ENCODE assay signal across 15 mouse cellular contexts in the genomic region with DNA sequence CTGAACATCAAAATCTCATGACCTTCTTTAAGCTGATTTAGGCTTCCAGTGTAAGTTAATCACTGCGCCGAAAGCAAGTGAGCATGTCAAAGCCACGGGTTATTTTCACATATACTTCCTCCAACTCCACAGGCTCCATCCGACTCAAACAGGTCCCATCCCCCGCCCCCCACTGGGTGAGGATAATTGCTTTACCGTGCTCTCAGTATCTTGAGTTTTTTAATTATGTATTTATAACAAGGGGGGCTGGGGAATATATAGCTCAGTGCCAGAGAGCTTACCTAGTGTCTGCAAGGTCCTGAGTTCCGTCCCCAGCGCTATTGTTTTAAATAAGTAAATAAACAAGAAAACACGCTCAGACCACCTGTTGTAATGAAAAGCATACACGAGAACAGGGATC. TPM values are rescaled to one million over a fixed set of nuclear protein-coding genes. Genes with fewer than 3 reads are reported as not detected.
A peak's percentile ranks its signal among the peaks of the same experiment; 100 is the strongest.
DNase-seq lines count a peak whose midpoint lies in the region; ATAC-seq lines count a peak whose summit lies in the region.
"Had no signal": no experiment of that assay in that cellular context is flagged by ENCODE, and none has a peak within 500 bp of the region (broad histone marks: within the 10 kb centered on the region; RNA-seq: fewer than 3 reads in every experiment).

No protein-coding gene starts in this region.

- no peaks in the 10 kb centered on the region for H3K9me3 ChIP-seq in neural tube, embryonic 12.5 days
- no peaks in the 10 kb centered on the region for H3K9me3 ChIP-seq in hindbrain, embryonic 14.5 days (ENCODE audit: control insufficient read depth, low read length)
- no peaks in the 10 kb centered on the region for H3K9me3 ChIP-seq in midbrain, embryonic 13.5 days
- H3K9me3 ChIP-seq: heart, embryonic 13.5 days; liver, embryonic 13.5 days had no signal

- 41% methylated on average over 10 of the region's 10 CpGs for WGBS in neural tube, embryonic 12.5 days
- 42% methylated on average over 10 of the region's 10 CpGs for WGBS in hindbrain, embryonic 14.5 days
- WGBS in midbrain, embryonic 13.5 days = 38% methylated on average over 10 of the region's 10 CpGs

- no peak for DNase-seq in neural tube, embryonic 10.5 days (ENCODE audit: extremely low spot score, low spot score)
- DNase-seq in hindbrain, embryonic 14.5 days (ENCODE audit: low spot score) = no peak
- DNase-seq in adrenal gland, adult 18-20 months (ENCODE audit: low spot score in 2 of 2) = no peak
- no peak for DNase-seq in heart, postnatal 14 days
- DNase-seq in Muller cell, postnatal 12 days (ENCODE audit: inconsistent ontology term) = no peak
- DNase-seq in testis, postnatal 14 days (ENCODE audit: low spot score) = no peak
- DNase-seq: B cell, adult 2 months; gastrocnemius, postnatal 25 days; kidney, postnatal 10 days; liver, embryonic 13.5 days; lung, postnatal 14 days; spleen, adult 18-20 months had no signal

- peaks cover 10% of the 10 kb centered on the region; the same call in 1 of the 2 replicates for H3K4me1 ChIP-seq in neural tube, embryonic 12.5 days
- H3K4me1 ChIP-seq in hindbrain, embryonic 14.5 days (replicated peaks; ENCODE audit: control insufficient read depth, insufficient read depth, low read length) = peaks cover 20% of the 10 kb centered on the region
- peaks cover 24% of the 10 kb centered on the region for H3K4me1 ChIP-seq in midbrain, embryonic 13.5 days (replicated peaks)
- H3K4me1 ChIP-seq: heart, embryonic 13.5 days; liver, embryonic 13.5 days had no signal

- intact Hi-C loops in heart, postnatal 14 days (cut with DNase I) = no loop called here

- ATAC-seq in neural tube, embryonic 12.5 days (ENCODE audit: low FRiP score, low read depth) = 0 out of 2 replicates have a peak, but pooled peaks have one; percentile 6
- peak; percentile 7; the same call in 1 of the 2 replicates for ATAC-seq in hindbrain, embryonic 14.5 days (ENCODE audit: low FRiP score)
- ATAC-seq in midbrain, embryonic 13.5 days = 0 out of 2 replicates have a peak, but pooled peaks have one; percentile 6

- H3K9ac ChIP-seq in neural tube, embryonic 12.5 days = no peak overlapping the region
- H3K9ac ChIP-seq in hindbrain, embryonic 14.5 days = no peak overlapping the region
- no peak overlapping the region for H3K9ac ChIP-seq in midbrain, embryonic 13.5 days (replicated peaks)
- H3K9ac ChIP-seq: heart, embryonic 13.5 days; liver, embryonic 13.5 days had no signal

- no peaks in the 10 kb centered on the region for H3K36me3 ChIP-seq in neural tube, embryonic 12.5 days
- H3K36me3 ChIP-seq in hindbrain, embryonic 14.5 days (replicated peaks; ENCODE audit: control insufficient read depth, insufficient read depth) = no peaks in the 10 kb centered on the region
- H3K36me3 ChIP-seq in midbrain, embryonic 13.5 days = no peaks in the 10 kb centered on the region
- H3K36me3 ChIP-seq: liver, embryonic 13.5 days had no signal

- no peak overlapping the region for H3K4me3 ChIP-seq in neural tube, embryonic 12.5 days
- H3K4me3 ChIP-seq in hindbrain, embryonic 14.5 days (replicated peaks; ENCODE audit: low read length) = no peak overlapping the region
- no peak overlapping the region for H3K4me3 ChIP-seq in midbrain, embryonic 13.5 days (replicated peaks)
- H3K4me3 ChIP-seq: heart, embryonic 13.5 days; liver, embryonic 13.5 days had no signal

- peak overlapping the region; percentile 27; the same call in 1 of the 2 replicates for H3K4me2 ChIP-seq in neural tube, embryonic 12.5 days (replicated peaks)
- peak overlapping the region; percentile 30; the same call in 1 of the 2 replicates for H3K4me2 ChIP-seq in hindbrain, embryonic 14.5 days (replicated peaks)
- H3K4me2 ChIP-seq in midbrain, embryonic 13.5 days (replicated peaks) = peak overlapping the region; percentile 30; the same call in 1 of the 2 replicates
- H3K4me2 ChIP-seq: heart, embryonic 13.5 days; liver, embryonic 13.5 days had no signal

- no peak overlapping the region for H3K27ac ChIP-seq in neural tube, embryonic 12.5 days
- peak overlapping the region; percentile 87 for H3K27ac ChIP-seq in hindbrain, embryonic 14.5 days
- H3K27ac ChIP-seq in midbrain, embryonic 13.5 days = peak overlapping the region; percentile 93
- H3K27ac ChIP-seq: heart, embryonic 13.5 days; liver, embryonic 13.5 days had no signal

- no peaks in the 10 kb centered on the region for H3K27me3 ChIP-seq in neural tube, embryonic 12.5 days (replicated peaks)
- H3K27me3 ChIP-seq in hindbrain, embryonic 14.5 days (ENCODE audit: control insufficient read depth, insufficient read depth, low read length) = no peaks in the 10 kb centered on the region
- peaks cover 14% of the 10 kb centered on the region; the same call in 1 of the 2 replicates for H3K27me3 ChIP-seq in midbrain, embryonic 13.5 days

RNA-seq across cellular contexts. Expression of gene Rtl5, which starts 10.0 kb away (rescaled TPM):
- polyA plus RNA-seq in neural tube, embryonic 12.5 days (2016; fragmentation: Nextera tagmentation; extraction: Ambion mirVana) = 4.3 and 5.1 TPM in 2 replicates
- polyA plus RNA-seq in hindbrain, embryonic 14.5 days (2014; fragmentation: Nextera tagmentation; extraction: Ambion mirVana) = 3.2 and 4.5 TPM in 2 replicates
- 8.0 and 10.9 TPM in 2 replicates for polyA plus RNA-seq in midbrain, embryonic 13.5 days (2015; fragmentation: Nextera tagmentation; extraction: Ambion mirVana)
- 1 to 10 TPM; 9.5 to 9.7 TPM for total RNA-seq in adrenal gland, adult 18-20 months (2021)
- total RNA-seq in heart, postnatal 14 days (2021) = 1 to 10 TPM; 1.6 to 2.7 TPM

RNA-seq across cellular contexts. Expression of gene Pin4, which starts 38.2 kb away (rescaled TPM):
- 84.1 and 91.2 TPM in 2 replicates for polyA plus RNA-seq in neural tube, embryonic 12.5 days (2016; fragmentation: Nextera tagmentation; extraction: Ambion mirVana)
- 58.2 and 60.2 TPM in 2 replicates for polyA plus RNA-seq in hindbrain, embryonic 14.5 days (2014; fragmentation: Nextera tagmentation; extraction: Ambion mirVana)
- polyA plus RNA-seq in midbrain, embryonic 13.5 days (2015; fragmentation: Nextera tagmentation; extraction: Ambion mirVana) = 83.7 and 93.5 TPM in 2 replicates
- total RNA-seq in adrenal gland, adult 18-20 months (2021) = 10 to 100 TPM; 47.7 to 66.1 TPM
- total RNA-seq in heart, postnatal 14 days (2021) = 10 to 100 TPM; 15.3 to 28.4 TPM
